Mouse (Mus musculus) hindbrain, postnatal 0 days (tissue): ENCODE measurements around the gene Gtf2a1l. TPM values are rescaled to one million over a fixed set of nuclear protein-coding genes. Genes with fewer than 3 reads are reported as not detected.

Experiments used
- ATAC-seq: fragments of 200-750 bp; cut with Nextera tagmentation; 2 replicates; pipeline ENCODE4 v1.8.0; 2017; ENCODE audit warnings: mild to moderate bottlenecking, moderate TSS enrichment, moderate library complexity
- DNase-seq: peaks from one replicate; pipeline ENCODE4 v3.0.0-alpha.2; 2015; ENCODE audit warnings: low spot score
- H3K27ac ChIP-seq: fragments of 300-500 bp; sonication (generic); 2 replicates; pipeline ENCODE4 v1.5.1; 2014; ENCODE audit warnings: mild to moderate bottlenecking
- H3K27me3 ChIP-seq: fragments of 300-500 bp; sonication (generic); 2 replicates; pipeline ENCODE4 v1.6.1; 2014; ENCODE audit warnings: low read length, mixed read lengths; ENCODE audit not compliant: insufficient read depth
- H3K36me3 ChIP-seq: fragments of 300-500 bp; sonication (generic); 2 replicates; pipeline ENCODE4 v1.6.1; 2014; ENCODE audit warnings: low read length, mixed read lengths; ENCODE audit not compliant: insufficient read depth
- H3K4me1 ChIP-seq: fragments of 300-500 bp; sonication (generic); 2 replicates; pipeline ENCODE4 v1.6.1; 2014; ENCODE audit warnings: antibody characterized with exemption, low read length, mixed read lengths; ENCODE audit not compliant: insufficient read depth
- H3K4me2 ChIP-seq: fragments of 300-500 bp; sonication (generic); 2 replicates; pipeline ENCODE4 v1.6.1; 2014; ENCODE audit warnings: low read depth, mild to moderate bottlenecking, low read length, moderate library complexity, mixed read lengths
- H3K4me3 ChIP-seq: fragments of 300-500 bp; sonication (generic); 2 replicates; pipeline ENCODE4 v1.5.1; 2014; ENCODE audit warnings: low read length
- H3K9ac ChIP-seq: fragments of 300-500 bp; sonication (generic); replicated peaks from 2 replicates; pipeline ENCODE4 v1.6.1; 2014; ENCODE audit warnings: mild to moderate bottlenecking, low read length, moderate library complexity, mixed read lengths
- H3K9me3 ChIP-seq: fragments of 300-500 bp; sonication (generic); 2 replicates; pipeline ENCODE4 v1.6.1; 2016; ENCODE audit warnings: low read length, mixed read lengths
- CTCF ChIP-seq: IDR thresholded peaks from 2 replicates; pipeline ENCODE4 v1.5.1; 2016; ENCODE audit warnings: antibody characterized with exemption, control low read depth, low read depth
- WGBS: fragments of 180-500 bp; shearing (Covaris S2); extraction: QIAGEN DNeasy Blood & Tissue Kit; methylation state at CpG from one replicate; pipeline ENCODE4 v1.1.7; 2014; 5-methylcytosine and 5-hydroxymethylcytosine counted together
- polyA plus RNA-seq: library from polyadenylated mRNA; unstranded; fragments of >200 nt; fragmentation: Nextera tagmentation; extraction: Ambion mirVana; gene quantifications from 2 replicates; pipeline ENCODE4 v1.2.1, GENCODE M21; 2015
- total RNA-seq: library from RNA; depleted of rRNA; stranded (reverse); fragments of >200 nt; gene quantifications from 2 replicates; pipeline ENCODE4 v1.2.3, GENCODE M21; 2014

The Gtf2a1l gene
- total and polyA plus RNA-seq, 2 experiments from 2014 or later: 0.38 TPM; not detected in 1

DNA sequence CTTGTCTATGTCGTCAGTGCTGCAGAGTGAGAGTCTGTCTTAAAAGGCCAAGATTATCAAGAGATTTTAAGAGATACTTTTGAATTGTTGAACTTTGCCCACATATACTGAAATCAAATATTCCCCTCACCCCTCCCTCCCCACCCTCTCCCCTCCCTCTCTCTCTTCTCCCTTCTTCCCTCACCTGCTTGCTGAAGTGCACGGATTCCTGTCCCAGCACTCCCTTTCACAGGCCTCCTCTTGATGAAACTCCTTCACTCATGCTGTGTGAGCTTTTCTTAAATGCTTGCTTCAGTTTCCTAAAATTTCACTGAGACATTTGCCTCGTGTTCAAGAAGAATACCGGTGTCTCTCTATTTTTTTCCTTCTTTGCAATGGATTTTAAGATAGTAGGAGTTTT lies 34.7 kb downstream of the Gtf2a1l start:
- Histone ChIP-seq H3K4me3 (no peak overlapping the region), H3K4me1 (no peaks in the 10 kb centered on the region), H3K36me3 (no peaks in the 10 kb centered on the region), H3K27ac (no peak overlapping the region), H3K9me3 (no peaks in the 10 kb centered on the region), H3K9ac (no peak overlapping the region), H3K4me2 (no peak overlapping the region), H3K27me3 (no peaks in the 10 kb centered on the region)
- DNase-seq (no peak), ATAC-seq (no peak)
- TF ChIP-seq CTCF: no peak
- WGBS: 39% methylated on average over 4 of the region's 4 CpGs

DNA sequence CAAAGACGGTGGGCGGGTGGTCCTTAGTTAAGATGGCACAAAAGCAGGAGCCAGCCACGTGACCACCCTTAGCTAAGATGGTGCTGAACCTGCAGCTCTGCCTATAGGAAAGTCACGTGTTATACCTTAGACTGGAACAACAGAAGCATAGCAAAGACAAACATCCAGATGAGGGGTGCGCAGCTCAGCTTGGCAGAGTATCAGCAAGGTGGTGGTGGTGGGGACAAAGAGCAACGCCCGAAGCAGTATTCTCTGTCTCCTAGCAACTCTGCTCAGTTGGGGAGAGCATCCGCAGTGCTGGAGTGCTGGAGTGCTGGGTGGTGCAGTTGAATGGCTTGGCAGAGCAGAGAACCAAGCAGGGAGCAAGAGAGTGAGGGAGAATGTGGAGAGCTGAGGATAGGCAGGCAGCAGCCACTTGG lies 37.8 kb downstream of the Gtf2a1l start:
- Histone ChIP-seq H3K4me3 (no peak overlapping the region), H3K4me2 (no peak overlapping the region), H3K27ac (no peak overlapping the region), H3K4me1 (no peaks in the 10 kb centered on the region), H3K9ac (no peak overlapping the region), H3K36me3 (no peaks in the 10 kb centered on the region), H3K27me3 (no peaks in the 10 kb centered on the region), H3K9me3 (no peaks in the 10 kb centered on the region)
- no peak for TF ChIP-seq CTCF
- no peak for DNase-seq
- WGBS: 15% methylated on average over 8 of the region's 8 CpGs
- peak; percentile 38; the same call in 1 of the 2 replicates for ATAC-seq

DNA sequence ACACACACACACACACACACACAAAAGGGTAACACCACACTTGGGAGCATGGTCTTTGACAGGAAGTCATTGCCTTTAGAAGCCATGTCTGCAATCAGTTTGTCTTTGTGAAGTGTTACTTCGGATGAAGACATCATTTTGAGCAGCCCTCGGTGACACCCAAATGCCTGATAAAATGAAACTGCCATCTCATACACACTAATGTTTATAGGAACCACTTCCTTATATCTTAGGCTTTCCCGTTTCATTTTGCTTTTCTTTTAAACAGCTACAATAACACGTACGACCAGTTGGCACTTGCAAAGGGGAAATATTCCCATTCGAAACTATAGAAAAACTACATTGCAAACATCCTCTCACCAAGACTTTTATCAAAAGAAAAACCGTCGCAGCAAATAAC lies 81.2 kb downstream of the Gtf2a1l start:
- no peak for TF ChIP-seq CTCF
- Histone ChIP-seq H3K27me3 (no peaks in the 10 kb centered on the region), H3K9me3 (no peaks in the 10 kb centered on the region), H3K27ac (no peak overlapping the region), H3K9ac (no peak overlapping the region), H3K4me1 (no peaks in the 10 kb centered on the region), H3K4me3 (peak overlapping the region; percentile 4; the same call in 1 of the 2 replicates), H3K36me3 (no peaks in the 10 kb centered on the region), H3K4me2 (peak overlapping the region; percentile 39)
- ATAC-seq (no peak), DNase-seq (no peak)
- WGBS: 40% methylated on average over 8 of the region's 8 CpGs

DNA sequence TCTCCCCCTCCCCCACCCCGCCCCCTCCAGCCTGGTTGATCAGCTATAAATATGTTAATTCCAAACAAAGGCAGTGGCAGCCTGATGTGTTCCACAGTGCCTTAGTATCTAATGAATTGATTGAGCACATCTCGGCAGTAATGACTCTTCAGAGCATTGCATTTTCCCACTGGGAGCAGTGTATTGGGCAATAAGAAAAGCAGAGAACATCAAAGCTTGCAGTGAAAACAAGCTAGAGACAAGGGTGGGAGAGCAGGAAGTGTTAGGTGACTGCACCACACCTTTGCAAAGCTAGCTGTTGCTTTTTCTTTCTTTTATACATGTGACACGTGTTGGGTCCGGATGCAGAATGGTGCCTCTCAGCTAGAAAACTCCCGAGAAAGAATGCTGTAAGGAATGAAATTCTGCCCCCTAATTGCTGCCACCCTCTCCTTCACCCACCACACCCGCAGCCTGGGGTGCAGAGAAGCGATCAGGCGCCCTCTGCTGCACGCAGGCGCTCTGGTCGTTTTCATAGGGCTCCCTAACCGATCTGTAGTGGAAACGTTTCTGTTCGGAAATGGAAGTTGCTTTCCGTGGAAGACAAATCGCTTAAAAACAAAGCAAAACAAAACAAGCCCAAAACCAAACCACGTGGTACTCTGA lies 84.5 kb downstream of the Gtf2a1l start:
- Histone ChIP-seq H3K27ac (no peak overlapping the region), H3K9me3 (no peaks in the 10 kb centered on the region), H3K9ac (no peak overlapping the region), H3K36me3 (no peaks in the 10 kb centered on the region), H3K4me2 (peak overlapping the region; percentile 38), H3K4me3 (no peak overlapping the region), H3K4me1 (0 out of 2 replicates have a peak, but pooled peaks cover 4% of the 10 kb centered on the region), H3K27me3 (no peaks in the 10 kb centered on the region)
- ATAC-seq (peak; percentile 41), DNase-seq (peak; percentile 79)
- peak; percentile 81 for TF ChIP-seq CTCF
- WGBS: 6% methylated on average over 17 of the region's 17 CpGs

DNA sequence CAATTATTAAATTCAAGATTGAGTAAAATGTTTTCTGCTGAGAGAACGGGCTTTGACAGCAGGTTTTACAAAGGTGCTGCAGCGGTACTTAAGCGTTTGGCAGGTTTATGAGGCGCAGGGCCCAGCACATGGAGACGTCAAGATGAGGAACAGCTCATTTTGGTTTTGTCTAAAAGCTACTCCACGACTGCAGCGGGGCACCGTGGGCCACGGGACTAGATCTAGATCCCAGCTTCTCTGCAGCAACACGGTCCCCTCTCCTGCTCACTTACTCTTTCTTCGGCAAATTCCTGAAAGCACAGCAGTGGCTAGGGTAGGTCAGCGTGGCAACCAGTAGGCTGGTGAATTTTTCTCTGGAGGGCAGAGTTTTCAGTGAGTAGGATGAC lies 85.0 kb downstream of the Gtf2a1l start:
- H3K36me3 ChIP-seq: no peaks in the 10 kb centered on the region
- H3K4me3 ChIP-seq: no peak overlapping the region
- no peak overlapping the region for H3K9ac ChIP-seq
- ATAC-seq (no peak), DNase-seq (no peak)
- no peak overlapping the region for H3K27ac ChIP-seq
- WGBS: 40% methylated on average over 12 of the region's 12 CpGs
- H3K27me3 ChIP-seq: no peaks in the 10 kb centered on the region
- H3K4me1 ChIP-seq: 0 out of 2 replicates have a peak, but pooled peaks cover 4% of the 10 kb centered on the region
- H3K9me3 ChIP-seq: no peaks in the 10 kb centered on the region
- peak overlapping the region; percentile 38 for H3K4me2 ChIP-seq
- TF ChIP-seq CTCF: no peak

DNA sequence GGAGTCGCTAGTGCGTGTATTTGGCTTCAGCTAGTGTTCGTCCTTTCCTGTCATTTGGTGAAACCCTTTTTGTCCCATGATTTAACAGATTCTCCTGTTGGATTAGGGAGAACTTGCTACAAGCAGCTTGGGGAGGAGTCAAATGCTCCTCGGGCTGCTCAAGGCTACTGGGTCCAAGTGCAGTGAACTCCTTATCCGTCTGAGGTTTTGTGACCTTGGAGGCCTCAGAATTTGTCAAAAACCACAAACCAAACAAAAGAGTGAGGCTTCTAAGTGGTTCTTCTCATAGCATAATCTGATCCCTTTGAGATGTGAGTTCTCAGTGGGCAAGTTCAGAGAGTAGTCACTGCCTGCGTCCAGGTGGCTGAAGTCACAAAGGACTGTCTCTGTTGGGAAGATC lies 87.3 kb downstream of the Gtf2a1l start:
- Histone ChIP-seq H3K27ac (no peak overlapping the region), H3K9me3 (no peaks in the 10 kb centered on the region), H3K4me3 (no peak overlapping the region), H3K4me2 (no peak overlapping the region), H3K9ac (no peak overlapping the region), H3K27me3 (no peaks in the 10 kb centered on the region), H3K4me1 (0 out of 2 replicates have a peak, but pooled peaks cover 4% of the 10 kb centered on the region), H3K36me3 (no peaks in the 10 kb centered on the region)
- 71% methylated on average over 6 of the region's 6 CpGs for WGBS
- DNase-seq (no peak), ATAC-seq (no peak)
- no peak for TF ChIP-seq CTCF

DNA sequence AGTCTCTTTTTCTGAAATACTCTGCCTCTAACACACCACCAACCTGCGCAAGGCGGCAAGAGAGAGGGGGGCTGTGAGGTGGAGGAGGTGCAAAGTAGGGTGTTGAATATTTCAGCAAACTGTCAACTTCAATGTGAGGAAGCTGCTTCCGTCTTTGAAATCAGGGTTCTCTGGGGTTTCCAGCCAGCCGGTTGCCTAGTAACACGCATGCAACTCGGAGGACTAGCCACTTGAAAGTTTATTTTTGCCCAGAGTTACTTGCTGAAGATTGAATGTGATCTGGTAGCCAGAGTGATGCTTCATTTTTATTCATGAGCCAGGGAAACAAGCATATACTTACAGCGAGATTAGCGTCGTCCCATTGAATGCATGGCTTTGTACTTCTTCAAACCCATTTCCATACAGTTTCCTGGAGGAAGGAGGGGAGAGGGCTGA lies 89.6 kb downstream of the Gtf2a1l start:
- H3K4me1 ChIP-seq: 0 out of 2 replicates have a peak, but pooled peaks cover 4% of the 10 kb centered on the region
- H3K27ac ChIP-seq: no peak overlapping the region
- 4% methylated on average over 9 of the region's 9 CpGs for WGBS
- no peak overlapping the region for H3K9ac ChIP-seq
- DNase-seq: peak; percentile 66
- H3K4me3 ChIP-seq: no peak overlapping the region
- ATAC-seq: peak; percentile 61
- no peaks in the 10 kb centered on the region for H3K27me3 ChIP-seq
- TF ChIP-seq CTCF: no peak
- no peaks in the 10 kb centered on the region for H3K36me3 ChIP-seq
- H3K9me3 ChIP-seq: no peaks in the 10 kb centered on the region
- peak overlapping the region; percentile 23; the same call in 1 of the 2 replicates for H3K4me2 ChIP-seq
